Mouse (Mus musculus) hindbrain, embryonic 11.5 days (tissue): ENCODE measurements around the gene E2f4. TPM values are rescaled to one million over a fixed set of nuclear protein-coding genes. Genes with fewer than 3 reads are reported as not detected.

ENCODE experiments used
- ATAC-seq: fragments of 200-750 bp; cut with Nextera tagmentation; 2 replicates; pipeline ENCODE4 v1.8.0; 2017; ENCODE audit warnings: mild to moderate bottlenecking, moderate TSS enrichment, moderate library complexity; ENCODE audit not compliant: low FRiP score
- DNase-seq: peaks from one replicate; pipeline ENCODE4 v3.0.0-alpha.2; 2015; ENCODE audit warnings: low spot score
- H3K27ac ChIP-seq: fragments of 300-500 bp; sonication (generic); 2 replicates; pipeline ENCODE4 v1.5.1; 2014; ENCODE audit warnings: mild to moderate bottlenecking, low read depth, low read length
- H3K27me3 ChIP-seq: fragments of 300-500 bp; sonication (generic); 2 replicates; pipeline ENCODE4 v1.6.1; 2014; ENCODE audit warnings: mild to moderate bottlenecking, low read length, moderate library complexity, mixed read lengths; ENCODE audit not compliant: control insufficient read depth, insufficient read depth
- H3K36me3 ChIP-seq: fragments of 300-500 bp; sonication (generic); 2 replicates; pipeline ENCODE4 v1.6.1; 2014; ENCODE audit warnings: mild to moderate bottlenecking, low read length, moderate library complexity, mixed read lengths; ENCODE audit not compliant: control insufficient read depth, insufficient read depth
- H3K4me1 ChIP-seq: fragments of 300-500 bp; sonication (generic); replicated peaks from 2 replicates; pipeline ENCODE4 v1.6.1; 2014; ENCODE audit warnings: low read length, mixed read lengths; ENCODE audit not compliant: control insufficient read depth, insufficient read depth
- H3K4me2 ChIP-seq: fragments of 300-500 bp; sonication (generic); replicated peaks from 2 replicates; pipeline ENCODE4 v1.6.1; 2014; ENCODE audit warnings: mild to moderate bottlenecking, low read depth, low read length
- H3K4me3 ChIP-seq: fragments of 300-500 bp; sonication (generic); 2 replicates; pipeline ENCODE4 v1.5.1; 2014; ENCODE audit warnings: low read depth, low read length
- H3K9ac ChIP-seq: fragments of 300-500 bp; sonication (generic); 2 replicates; pipeline ENCODE4 v1.6.1; 2014; ENCODE audit warnings: low read depth, low read length
- H3K9me3 ChIP-seq: fragments of 300-500 bp; sonication (generic); 2 replicates; pipeline ENCODE4 v1.6.1; 2016; ENCODE audit warnings: low read length; ENCODE audit not compliant: control insufficient read depth
- WGBS: fragments of 180-500 bp; shearing (Covaris S2); extraction: QIAGEN DNeasy Blood & Tissue Kit; methylation state at CpG from one replicate; pipeline ENCODE4 v1.1.7; 2014; 5-methylcytosine and 5-hydroxymethylcytosine counted together
- polyA plus RNA-seq: library from polyadenylated mRNA; unstranded; fragments of >200 nt; fragmentation: Nextera tagmentation; extraction: Ambion mirVana; gene quantifications from 2 replicates; pipeline ENCODE4 v1.2.1, GENCODE M21; 2014

E2f4 gene
- polyA plus RNA-seq = 96.7 and 97.1 TPM in 2 replicates

GRCm38 (mm10) chr8:105297511-105298192, at the start of gene E2f4:
Gene E2f4 (plus strand): TSS chr8:105297663.
- H3K4me3 ChIP-seq = peak within 1 kb of the TSS; percentile 98

GRCm38 (mm10) chr8:105251954-105252353, 45.5 kb upstream of the E2f4 start:
- Histone ChIP-seq H3K36me3 (no peaks in the 10 kb centered on the region), H3K4me3 (no peak overlapping the region), H3K4me1 (0 out of 2 replicates have a peak, but pooled peaks cover 3% of the 10 kb centered on the region), H3K27ac (no peak overlapping the region), H3K9me3 (no peaks in the 10 kb centered on the region), H3K27me3 (peaks cover 15% of the 10 kb centered on the region), H3K9ac (no peak overlapping the region), H3K4me2 (no peak overlapping the region)
- DNase-seq (no peak), ATAC-seq (no peak)
- WGBS = 94% methylated on average over 6 of the region's 6 CpGs

More at GRCm38 (mm10) chr8:105297511-105298192, at the start of gene E2f4:
- ATAC-seq (peak; percentile 91), DNase-seq (peak; percentile 95)
- under 1% methylated on average over 58 of the region's 58 CpGs for WGBS
- Histone ChIP-seq H3K4me2 (peak within 1 kb of the TSS; percentile 74), H3K9me3 (no peaks in the 10 kb centered on the region), H3K9ac (peak within 1 kb of the TSS; percentile 95), H3K27me3 (no peaks in the 10 kb centered on the region), H3K27ac (peak within 1 kb of the TSS; percentile 54), H3K36me3 (peaks cover 12% of the 10 kb centered on the region), H3K4me1 (peaks cover 6% of the 10 kb centered on the region; the same call in 1 of the 2 replicates)

GRCm38 (mm10) chr8:105252680-105253537, 44.6 kb upstream of the E2f4 start:
- Histone ChIP-seq H3K27ac (no peak overlapping the region), H3K27me3 (peaks cover 18% of the 10 kb centered on the region), H3K4me1 (0 out of 2 replicates have a peak, but pooled peaks cover 3% of the 10 kb centered on the region), H3K9me3 (no peaks in the 10 kb centered on the region), H3K9ac (no peak overlapping the region), H3K4me2 (no peak overlapping the region), H3K4me3 (no peak overlapping the region), H3K36me3 (no peaks in the 10 kb centered on the region)
- ATAC-seq (no peak), DNase-seq (no peak)
- 93% methylated on average over 10 of the region's 10 CpGs for WGBS

GRCm38 (mm10) chr8:105253766-105254151, 43.7 kb upstream of the E2f4 start:
- peak overlapping the region; percentile 57; the same call in 1 of the 2 replicates for H3K4me3 ChIP-seq
- 0 out of 2 replicates have a peak overlapping the region, but pooled peaks have one; percentile 30 for H3K27ac ChIP-seq
- peak overlapping the region; percentile 98 for H3K4me2 ChIP-seq
- H3K9me3 ChIP-seq = no peaks in the 10 kb centered on the region
- peak overlapping the region; percentile 68; the same call in 1 of the 2 replicates for H3K9ac ChIP-seq
- peaks cover 27% of the 10 kb centered on the region for H3K27me3 ChIP-seq
- WGBS = 32% methylated on average over 20 of the region's 20 CpGs
- H3K36me3 ChIP-seq = no peaks in the 10 kb centered on the region
- DNase-seq (no peak), ATAC-seq (peak; percentile 39; the same call in 1 of the 2 replicates)
- H3K4me1 ChIP-seq = 0 out of 2 replicates have a peak, but pooled peaks cover 3% of the 10 kb centered on the region

- peak overlapping the region; percentile 57 for H3K4me3 ChIP-seq
- H3K4me2 ChIP-seq = peak overlapping the region; percentile 98
- H3K36me3 ChIP-seq = no peaks in the 10 kb centered on the region
- peaks cover 33% of the 10 kb centered on the region for H3K27me3 ChIP-seq
- peaks cover 5% of the 10 kb centered on the region; the same call in 1 of the 2 replicates for H3K4me1 ChIP-seq
- H3K9me3 ChIP-seq = no peaks in the 10 kb centered on the region
- WGBS = under 1% methylated on average over 73 of the region's 74 CpGs
- H3K27ac ChIP-seq = peak overlapping the region; percentile 30; the same call in 1 of the 2 replicates
- H3K9ac ChIP-seq = peak overlapping the region; percentile 68
- DNase-seq (peak; percentile 93), ATAC-seq (peak; percentile 83)
These were observed 43.1 kb upstream of the E2f4 start for GRCm38 (mm10) chr8:105254152-105254965.

GRCm38 (mm10) chr8:105254966-105255350, 42.5 kb upstream of the E2f4 start, which contains the start of gene B3gnt9:
Gene B3gnt9 (minus strand): TSS chr8:105255153.
- ATAC-seq (peak; percentile 19), DNase-seq (no peak)
- Histone ChIP-seq H3K4me1 (peaks cover 5% of the 10 kb centered on the region; the same call in 1 of the 2 replicates), H3K36me3 (no peaks in the 10 kb centered on the region), H3K4me3 (peak within 1 kb of the TSS; percentile 57), H3K4me2 (peak within 1 kb of the TSS; percentile 98), H3K27me3 (peaks cover 38% of the 10 kb centered on the region), H3K9ac (peak within 1 kb of the TSS; percentile 68), H3K9me3 (no peaks in the 10 kb centered on the region), H3K27ac (peak within 1 kb of the TSS; percentile 30; the same call in 1 of the 2 replicates)
- under 1% methylated on average over 13 of the region's 14 CpGs for WGBS

- WGBS = 64% methylated on average over 7 of the region's 7 CpGs
- no peak for DNase-seq
- H3K4me1 ChIP-seq = peaks cover 5% of the 10 kb centered on the region; the same call in 1 of the 2 replicates
These were observed 39.9 kb upstream of the E2f4 start for GRCm38 (mm10) chr8:105257318-105258114.

More at GRCm38 (mm10) chr8:105257318-105258114, 39.9 kb upstream of the E2f4 start:
- Histone ChIP-seq H3K4me3 (no peak overlapping the region), H3K27me3 (peaks cover 54% of the 10 kb centered on the region), H3K9me3 (no peaks in the 10 kb centered on the region), H3K9ac (no peak overlapping the region), H3K36me3 (no peaks in the 10 kb centered on the region), H3K27ac (no peak overlapping the region), H3K4me2 (no peak overlapping the region)
- no peak for ATAC-seq
